Mouse (Mus musculus): ENCODE results near the gene Nit1.
"Not testable (repeated sequence)": the region's sequence is repeated elsewhere in the genome, so short reads cannot be mapped to it uniquely, and the experiment has no call there.

Nit1 gene

GRCm38 (mm10) chr1:171329433-171330215, 15.8 kb downstream of the Nit1 start:
- Histone ChIP-seq H3K27me3 (ENCODE audit: control insufficient read depth, insufficient read depth, low read length, poor library complexity, severe bottlenecking) (no peaks in the 10 kb centered on the region; the same call in 1 of the 2 replicates), H3K36me3 (ENCODE audit: control insufficient read depth, insufficient read depth, low read length, poor library complexity, severe bottlenecking) (no peaks in the 10 kb centered on the region)
- peak; percentile 37 for DNase-seq (ENCODE audit: low read depth, low spot score)

- Histone ChIP-seq H3K36me3 (ENCODE audit: control insufficient read depth, insufficient read depth, low read length, poor library complexity, severe bottlenecking) (0 out of 2 replicates have a peak, but pooled peaks cover 1% of the 10 kb centered on the region), H3K27me3 (ENCODE audit: control insufficient read depth, insufficient read depth, low read length, poor library complexity, severe bottlenecking) (no peaks in the 10 kb centered on the region; the same call in 1 of the 2 replicates)
- DNase-seq (ENCODE audit: low read depth, low spot score): peak; percentile 94
Measured at GRCm38 (mm10) chr1:171328839-171329432, 16.5 kb downstream of the Nit1 start, which contains the start of gene Dedd. Gene Dedd (plus strand): TSS chr1:171329145.

DNA sequence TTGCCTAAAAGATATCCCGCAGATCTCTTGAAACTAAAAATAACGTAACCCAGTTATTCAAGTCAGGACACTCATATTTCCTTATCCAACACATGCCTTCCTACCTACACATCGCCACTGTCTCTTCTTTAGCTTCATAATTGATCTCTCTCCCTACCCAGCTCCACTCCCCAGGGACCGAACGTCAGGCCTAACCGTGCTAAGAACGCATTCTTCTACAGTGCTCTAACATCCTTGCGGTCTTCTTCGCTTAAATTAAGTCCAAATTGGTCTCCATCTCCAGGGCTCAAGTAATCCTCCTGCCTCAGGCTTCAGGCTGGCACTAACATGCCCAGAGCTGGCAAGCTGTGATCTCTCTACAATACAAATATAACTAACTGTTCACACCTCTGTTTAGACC, 17.2 kb downstream of the Nit1 start:
- peak; percentile 14 for DNase-seq (ENCODE audit: low read depth, low spot score)
- H3K27me3 ChIP-seq (ENCODE audit: control insufficient read depth, insufficient read depth, low read length, poor library complexity, severe bottlenecking): no peaks in the 10 kb centered on the region; the same call in 1 of the 2 replicates
- H3K36me3 ChIP-seq (ENCODE audit: control insufficient read depth, insufficient read depth, low read length, poor library complexity, severe bottlenecking): 0 out of 2 replicates have a peak, but pooled peaks cover 1% of the 10 kb centered on the region

DNA sequence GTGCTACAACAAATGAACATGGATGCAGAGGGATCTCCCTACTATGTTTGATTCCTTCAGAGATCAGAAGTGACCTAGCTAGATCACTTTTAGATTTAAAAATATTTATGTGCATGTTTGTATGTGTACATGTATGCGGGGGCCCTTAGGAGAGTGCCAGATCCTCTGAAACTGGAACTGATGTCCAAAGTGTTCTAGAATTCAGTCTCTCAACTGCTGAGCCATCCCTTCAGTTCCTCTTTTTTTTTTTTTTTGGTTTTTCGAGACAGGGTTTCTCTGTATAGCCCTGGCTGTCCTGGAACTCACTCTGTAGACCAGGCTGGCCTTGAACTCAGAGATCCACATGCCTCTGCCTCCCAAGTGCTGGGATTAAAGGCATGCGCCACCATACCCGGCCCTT, 18.9 kb downstream of the Nit1 start:
- H3K27me3 ChIP-seq (ENCODE audit: control insufficient read depth, insufficient read depth, low read length, poor library complexity, severe bottlenecking); H3K36me3 ChIP-seq (ENCODE audit: control insufficient read depth, insufficient read depth, low read length, poor library complexity, severe bottlenecking): not testable (repeated sequence)
- DNase-seq (ENCODE audit: low read depth, low spot score): peak; percentile 51

- Histone ChIP-seq H3K36me3 (ENCODE audit: control insufficient read depth, insufficient read depth, low read length, poor library complexity, severe bottlenecking) (0 out of 2 replicates have a peak, but pooled peaks cover 1% of the 10 kb centered on the region), H3K27me3 (ENCODE audit: control insufficient read depth, insufficient read depth, low read length, poor library complexity, severe bottlenecking) (no peaks in the 10 kb centered on the region; the same call in 1 of the 2 replicates)
- DNase-seq (ENCODE audit: low read depth, low spot score): no peak
Measured at GRCm38 (mm10) chr1:171325571-171325970, 19.9 kb downstream of the Nit1 start.

- H3K36me3 ChIP-seq (ENCODE audit: control insufficient read depth, insufficient read depth, low read length, poor library complexity, severe bottlenecking): 0 out of 2 replicates have a peak, but pooled peaks cover 1% of the 10 kb centered on the region
- DNase-seq (ENCODE audit: low read depth, low spot score): no peak
- no peaks in the 10 kb centered on the region; the same call in 1 of the 2 replicates for H3K27me3 ChIP-seq (ENCODE audit: control insufficient read depth, insufficient read depth, low read length, poor library complexity, severe bottlenecking)
Measured at GRCm38 (mm10) chr1:171322012-171322411, 23.4 kb downstream of the Nit1 start.

GRCm38 (mm10) chr1:171321415-171321814, 24.0 kb downstream of the Nit1 start:
- peak; percentile 60 for DNase-seq (ENCODE audit: low read depth, low spot score)
- Histone ChIP-seq H3K36me3 (ENCODE audit: control insufficient read depth, insufficient read depth, low read length, poor library complexity, severe bottlenecking) (0 out of 2 replicates have a peak, but pooled peaks cover 1% of the 10 kb centered on the region), H3K27me3 (ENCODE audit: control insufficient read depth, insufficient read depth, low read length, poor library complexity, severe bottlenecking) (no peaks in the 10 kb centered on the region; the same call in 1 of the 2 replicates)

DNA sequence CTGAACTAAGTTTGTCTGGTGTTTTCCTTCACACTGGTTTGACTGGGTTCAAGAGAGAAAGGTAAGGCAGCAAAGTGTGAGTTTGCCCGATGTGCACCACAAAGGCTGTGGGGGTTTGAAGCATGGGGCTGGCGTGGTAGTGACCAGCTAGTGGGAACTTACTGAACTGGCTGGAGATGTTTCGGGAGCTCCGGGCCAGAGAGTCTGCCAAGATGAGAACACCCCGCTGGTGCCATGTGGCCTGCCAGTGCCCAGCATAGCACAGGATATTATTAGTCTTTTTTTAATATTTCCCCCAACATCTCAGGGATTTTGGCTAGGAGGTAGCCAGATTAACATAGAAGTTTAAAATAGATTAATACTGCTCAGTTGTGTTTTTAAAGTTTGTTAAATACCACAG, 25.3 kb downstream of the Nit1 start:
- no peak for DNase-seq (ENCODE audit: low read depth, low spot score)
- 0 out of 2 replicates have a peak, but pooled peaks cover 1% of the 10 kb centered on the region for H3K36me3 ChIP-seq (ENCODE audit: control insufficient read depth, insufficient read depth, low read length, poor library complexity, severe bottlenecking)
- no peaks in the 10 kb centered on the region; the same call in 1 of the 2 replicates for H3K27me3 ChIP-seq (ENCODE audit: control insufficient read depth, insufficient read depth, low read length, poor library complexity, severe bottlenecking)

GRCm38 (mm10) chr1:171319748-171320147, 25.7 kb downstream of the Nit1 start:
- no peak for DNase-seq (ENCODE audit: low read depth, low spot score)

GRCm38 (mm10) chr1:171309321-171309720, 36.1 kb downstream of the Nit1 start:
- H3K27me3 ChIP-seq (ENCODE audit: control insufficient read depth, insufficient read depth, low read length, poor library complexity, severe bottlenecking): no peaks in the 10 kb centered on the region
- no peaks in the 10 kb centered on the region for H3K36me3 ChIP-seq (ENCODE audit: control insufficient read depth, insufficient read depth, low read length, poor library complexity, severe bottlenecking)
- no peak for DNase-seq (ENCODE audit: low read depth, low spot score)

More at GRCm38 (mm10) chr1:171319748-171320147, 25.7 kb downstream of the Nit1 start:
- 0 out of 2 replicates have a peak, but pooled peaks cover 1% of the 10 kb centered on the region for H3K36me3 ChIP-seq (ENCODE audit: control insufficient read depth, insufficient read depth, low read length, poor library complexity, severe bottlenecking)
- H3K27me3 ChIP-seq (ENCODE audit: control insufficient read depth, insufficient read depth, low read length, poor library complexity, severe bottlenecking): no peaks in the 10 kb centered on the region

- H3K27me3 ChIP-seq (ENCODE audit: control insufficient read depth, insufficient read depth, low read length, poor library complexity, severe bottlenecking); H3K36me3 ChIP-seq (ENCODE audit: control insufficient read depth, insufficient read depth, low read length, poor library complexity, severe bottlenecking); DNase-seq (ENCODE audit: low read depth, low spot score): not testable (repeated sequence)
Measured at GRCm38 (mm10) chr1:171306157-171306556, 39.3 kb downstream of the Nit1 start.

DNA sequence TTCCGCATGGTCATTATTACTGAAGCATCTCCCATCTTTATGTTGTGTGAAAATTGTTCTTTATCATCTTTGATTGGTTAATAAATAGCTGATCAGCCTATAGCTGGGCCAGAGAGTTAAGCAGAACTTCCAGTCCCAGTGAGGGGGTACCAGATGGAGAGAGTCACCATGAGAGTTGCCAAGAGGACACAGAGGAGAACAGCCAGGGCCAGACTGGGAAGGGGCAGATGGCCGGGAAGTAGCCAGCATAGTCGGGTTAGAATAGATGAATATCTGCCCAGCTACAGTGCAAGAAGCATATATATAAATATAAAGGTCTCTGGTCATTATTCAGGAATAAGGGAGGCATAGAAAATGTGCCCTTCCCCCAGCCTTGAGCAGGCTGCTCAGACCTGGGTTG, 47.2 kb downstream of the Nit1 start:
- Histone ChIP-seq H3K27me3 (ENCODE audit: control insufficient read depth, insufficient read depth, low read length, poor library complexity, severe bottlenecking) (no peaks in the 10 kb centered on the region), H3K36me3 (ENCODE audit: control insufficient read depth, insufficient read depth, low read length, poor library complexity, severe bottlenecking) (no peaks in the 10 kb centered on the region)
- no peak for DNase-seq (ENCODE audit: low read depth, low spot score)

GRCm38 (mm10) chr1:171295063-171295402, 50.4 kb downstream of the Nit1 start:
- DNase-seq (ENCODE audit: low read depth, low spot score): no peak
- H3K36me3 ChIP-seq (ENCODE audit: control insufficient read depth, insufficient read depth, low read length, poor library complexity, severe bottlenecking): no peaks in the 10 kb centered on the region
- no peaks in the 10 kb centered on the region for H3K27me3 ChIP-seq (ENCODE audit: control insufficient read depth, insufficient read depth, low read length, poor library complexity, severe bottlenecking)

GRCm38 (mm10) chr1:171294298-171295062, 51.0 kb downstream of the Nit1 start, which contains the start of gene Ufc1:
Gene Ufc1 (minus strand): TSS chr1:171295024.
- no peaks in the 10 kb centered on the region for H3K36me3 ChIP-seq (ENCODE audit: control insufficient read depth, insufficient read depth, low read length, poor library complexity, severe bottlenecking)
- peak; percentile 89 for DNase-seq (ENCODE audit: low read depth, low spot score)

More at GRCm38 (mm10) chr1:171294298-171295062, 51.0 kb downstream of the Nit1 start, which contains the start of gene Ufc1:
- no peaks in the 10 kb centered on the region for H3K27me3 ChIP-seq (ENCODE audit: control insufficient read depth, insufficient read depth, low read length, poor library complexity, severe bottlenecking)
